Mouse (Mus musculus): ENCODE measurements around the gene Tbc1d30. TPM values are rescaled to one million over a fixed set of nuclear protein-coding genes. Genes with fewer than 3 reads are reported as not detected.

The Tbc1d30 gene
- polyA plus RNA-seq, 1 experiment, result not detected

DNA sequence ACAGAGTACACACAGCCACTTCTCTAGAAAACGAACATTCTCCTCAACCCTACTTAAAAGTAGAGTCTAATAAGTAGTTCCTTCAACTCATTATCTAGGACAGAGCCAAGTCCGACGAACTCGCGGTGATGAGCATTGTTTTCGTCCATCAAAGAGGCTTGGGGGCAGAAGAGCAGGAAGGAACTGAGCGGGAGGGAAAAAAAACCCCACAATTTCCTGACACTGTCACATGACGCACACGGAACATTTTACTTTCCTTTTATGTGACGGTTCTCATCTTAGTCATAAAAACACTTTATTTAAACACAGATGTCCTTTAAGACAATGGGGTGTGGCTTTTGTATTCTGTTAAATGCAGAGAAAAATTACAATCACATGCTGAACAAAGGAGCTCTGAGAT lies 34.7 kb downstream of the Tbc1d30 start:
- Histone ChIP-seq H3K4me1 (peaks cover 19% of the 10 kb centered on the region), H3K27me3 (replicated peaks) (peaks cover 47% of the 10 kb centered on the region), H3K9me3 (peaks cover 35% of the 10 kb centered on the region), H3K4me3 (replicated peaks) (no peak overlapping the region), H3K36me3 (replicated peaks; ENCODE audit: low read length) (no peaks in the 10 kb centered on the region)
- TF ChIP-seq FLI1 (IDR thresholded peaks at IDR 0.05; ENCODE audit: low read length) (no peak), GATA1 (IDR thresholded peaks at IDR 0.05; ENCODE audit: borderline replicate concordance, low read length) (no peak)

- TF ChIP-seq GATA1 (IDR thresholded peaks at IDR 0.05; ENCODE audit: borderline replicate concordance, low read length) (no peak), FLI1 (IDR thresholded peaks at IDR 0.05; ENCODE audit: low read length) (no peak)
- peaks cover 55% of the 10 kb centered on the region for H3K27me3 ChIP-seq (replicated peaks)
Observed at GRCm38 (mm10) chr10:121315321-121316283, 35.5 kb downstream of the Tbc1d30 start.

GRCm38 (mm10) chr10:121314186-121314585 lies 36.9 kb downstream of the Tbc1d30 start:
- Histone ChIP-seq H3K4me1 (peaks cover 34% of the 10 kb centered on the region), H3K36me3 (replicated peaks; ENCODE audit: low read length) (no peaks in the 10 kb centered on the region), H3K4me3 (replicated peaks) (no peak overlapping the region), H3K27me3 (replicated peaks) (peaks cover 69% of the 10 kb centered on the region), H3K9me3 (peaks cover 20% of the 10 kb centered on the region)
- TF ChIP-seq GATA1 (IDR thresholded peaks at IDR 0.05; ENCODE audit: borderline replicate concordance, low read length), result no peak
- no peak for TF ChIP-seq FLI1 (IDR thresholded peaks at IDR 0.05; ENCODE audit: low read length)

More at GRCm38 (mm10) chr10:121315321-121316283, 35.5 kb downstream of the Tbc1d30 start:
- Histone ChIP-seq H3K9me3 (peaks cover 34% of the 10 kb centered on the region), H3K36me3 (replicated peaks; ENCODE audit: low read length) (no peaks in the 10 kb centered on the region), H3K4me3 (replicated peaks) (peak overlapping the region; percentile 74), H3K4me1 (peaks cover 26% of the 10 kb centered on the region)

DNA sequence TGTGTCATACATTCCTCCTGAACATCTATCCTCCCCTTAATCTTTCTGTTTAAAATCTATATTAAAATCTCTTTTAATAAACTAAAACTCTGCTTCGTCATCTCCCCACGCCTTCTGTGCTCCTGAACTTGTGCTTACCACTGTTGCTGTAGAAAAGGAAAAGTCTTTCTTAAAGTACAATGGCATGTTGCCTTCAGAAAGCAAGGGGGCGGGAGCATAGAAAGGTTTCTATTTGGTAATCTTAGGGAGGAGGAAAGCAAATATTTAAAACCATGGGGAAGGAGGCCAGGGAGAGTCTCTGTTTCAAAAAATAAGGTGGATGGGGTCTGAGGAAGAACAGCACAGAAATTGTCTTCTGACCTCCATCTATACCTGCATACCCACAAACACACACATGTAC lies 38.0 kb downstream of the Tbc1d30 start:
- H3K36me3 ChIP-seq (replicated peaks; ENCODE audit: low read length), result no peaks in the 10 kb centered on the region
- no peak overlapping the region for H3K4me3 ChIP-seq (replicated peaks)
- peaks cover 76% of the 10 kb centered on the region for H3K27me3 ChIP-seq (replicated peaks)
- H3K9me3 ChIP-seq, result peaks cover 18% of the 10 kb centered on the region
- no peak for TF ChIP-seq GATA1 (IDR thresholded peaks at IDR 0.05; ENCODE audit: borderline replicate concordance, low read length)
- no peak for TF ChIP-seq FLI1 (IDR thresholded peaks at IDR 0.05; ENCODE audit: low read length)
- peaks cover 34% of the 10 kb centered on the region for H3K4me1 ChIP-seq

- no peaks in the 10 kb centered on the region for H3K36me3 ChIP-seq (replicated peaks; ENCODE audit: low read length)
- peak overlapping the region; percentile 87 for H3K4me3 ChIP-seq (replicated peaks)
- H3K4me1 ChIP-seq, result peaks cover 27% of the 10 kb centered on the region
- peaks cover 10% of the 10 kb centered on the region; the same call in 1 of the 2 replicates for H3K9me3 ChIP-seq
- peaks cover 84% of the 10 kb centered on the region for H3K27me3 ChIP-seq (replicated peaks)
- TF ChIP-seq FLI1 (IDR thresholded peaks at IDR 0.05; ENCODE audit: low read length), result no peak
- TF ChIP-seq GATA1 (IDR thresholded peaks at IDR 0.05; ENCODE audit: borderline replicate concordance, low read length), result no peak
Observed at GRCm38 (mm10) chr10:121310511-121311221, 40.4 kb downstream of the Tbc1d30 start.

DNA sequence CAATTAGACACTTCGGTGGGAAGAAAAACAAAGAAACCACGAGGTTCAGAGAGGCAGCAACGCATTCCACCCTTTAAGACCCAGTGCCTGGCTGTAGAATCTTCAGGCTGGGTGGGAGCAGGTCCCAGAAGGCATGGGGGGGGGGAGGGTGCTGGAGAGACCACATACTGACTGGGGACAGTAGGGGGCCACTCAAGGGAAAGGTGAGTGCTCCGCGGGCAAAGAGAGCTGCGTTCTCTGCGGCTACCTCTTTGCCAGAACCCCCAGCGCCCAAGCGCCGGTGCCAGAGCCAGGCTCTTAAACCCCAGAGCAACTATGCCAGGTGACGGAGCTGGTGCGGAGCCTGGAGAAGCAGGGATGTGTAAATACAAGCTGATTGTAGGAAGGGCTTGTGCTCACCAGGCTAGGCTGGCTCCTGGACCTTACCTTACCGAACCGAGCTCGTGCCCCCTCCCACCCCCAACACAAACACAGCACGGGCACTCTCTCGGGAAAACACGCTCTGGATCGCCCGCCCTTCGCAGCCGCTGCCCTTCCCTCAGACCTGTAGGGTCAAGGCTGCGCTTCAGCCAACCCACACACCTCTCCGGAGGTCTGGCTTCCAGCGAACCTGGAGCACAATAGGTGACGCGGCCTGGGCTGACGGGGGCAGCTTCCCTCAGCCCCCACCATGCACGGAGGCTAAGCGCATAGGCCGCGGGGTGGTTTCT lies 41.1 kb downstream of the Tbc1d30 start:
- Histone ChIP-seq H3K4me1 (peaks cover 23% of the 10 kb centered on the region), H3K27me3 (replicated peaks) (peaks cover 81% of the 10 kb centered on the region), H3K4me3 (replicated peaks) (peak overlapping the region; percentile 87), H3K9me3 (peaks cover 10% of the 10 kb centered on the region; the same call in 1 of the 2 replicates), H3K36me3 (replicated peaks; ENCODE audit: low read length) (no peaks in the 10 kb centered on the region)
- no peak for TF ChIP-seq FLI1 (IDR thresholded peaks at IDR 0.05; ENCODE audit: low read length)
- no peak for TF ChIP-seq GATA1 (IDR thresholded peaks at IDR 0.05; ENCODE audit: borderline replicate concordance, low read length)

- no peak for TF ChIP-seq GATA1 (IDR thresholded peaks at IDR 0.05; ENCODE audit: borderline replicate concordance, low read length)
- TF ChIP-seq FLI1 (IDR thresholded peaks at IDR 0.05; ENCODE audit: low read length), result no peak
Observed at GRCm38 (mm10) chr10:121309123-121309655, 41.9 kb downstream of the Tbc1d30 start.

DNA sequence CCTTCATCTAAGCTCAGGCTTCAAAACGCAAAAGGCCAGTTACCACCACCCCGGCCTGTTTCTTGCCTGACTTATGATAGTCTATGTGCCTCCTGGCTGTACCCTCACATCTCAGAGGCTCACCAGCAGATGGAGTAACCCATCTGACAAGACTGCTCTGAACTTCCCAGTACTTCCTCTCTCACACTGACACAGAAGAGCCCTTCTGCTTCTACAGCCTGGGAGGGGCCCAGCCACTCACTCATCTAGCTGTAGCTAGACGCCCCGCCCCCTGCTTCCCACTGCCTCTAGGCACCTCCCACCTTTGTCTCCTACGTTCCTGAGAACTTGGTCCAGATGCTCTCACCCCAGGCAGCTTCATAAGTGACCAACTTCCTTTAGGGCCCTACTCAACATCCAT lies 45.6 kb downstream of the Tbc1d30 start:
- Histone ChIP-seq H3K36me3 (replicated peaks; ENCODE audit: low read length) (no peaks in the 10 kb centered on the region), H3K9me3 (0 out of 2 replicates have a peak, but pooled peaks cover 3% of the 10 kb centered on the region), H3K4me1 (peaks cover 10% of the 10 kb centered on the region), H3K4me3 (replicated peaks) (no peak overlapping the region), H3K27me3 (replicated peaks) (peaks cover 48% of the 10 kb centered on the region)
- no peak for TF ChIP-seq GATA1 (IDR thresholded peaks at IDR 0.05; ENCODE audit: borderline replicate concordance, low read length)
- no peak for TF ChIP-seq FLI1 (IDR thresholded peaks at IDR 0.05; ENCODE audit: low read length)

More at GRCm38 (mm10) chr10:121309123-121309655, 41.9 kb downstream of the Tbc1d30 start:
- Histone ChIP-seq H3K36me3 (replicated peaks; ENCODE audit: low read length) (no peaks in the 10 kb centered on the region), H3K27me3 (replicated peaks) (peaks cover 75% of the 10 kb centered on the region), H3K4me1 (peaks cover 19% of the 10 kb centered on the region), H3K9me3 (peaks cover 10% of the 10 kb centered on the region; the same call in 1 of the 2 replicates), H3K4me3 (replicated peaks) (no peak overlapping the region)

DNA sequence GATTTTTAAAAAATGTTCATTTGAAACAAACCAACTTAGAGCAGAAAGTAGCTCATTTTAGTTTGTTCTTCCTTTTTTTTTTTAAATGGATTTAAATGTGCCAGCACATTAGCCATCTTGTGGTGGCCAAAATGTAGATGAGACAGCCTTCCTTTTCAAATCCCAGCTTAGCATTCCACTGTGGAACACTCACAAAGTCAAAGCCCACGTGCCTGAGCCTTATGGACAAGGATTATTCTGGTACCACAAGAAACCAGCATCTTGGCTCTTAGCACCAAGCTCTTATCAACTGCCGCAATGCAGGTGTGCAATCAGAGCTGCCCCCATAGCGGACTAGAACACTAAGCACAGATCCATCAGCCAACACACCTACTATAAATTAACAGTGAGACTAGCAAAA lies 47.5 kb downstream of the Tbc1d30 start:
- Histone ChIP-seq H3K9me3 (no peaks in the 10 kb centered on the region), H3K4me3 (replicated peaks) (no peak overlapping the region), H3K36me3 (replicated peaks; ENCODE audit: low read length) (no peaks in the 10 kb centered on the region), H3K27me3 (replicated peaks) (peaks cover 32% of the 10 kb centered on the region), H3K4me1 (0 out of 2 replicates have a peak, but pooled peaks cover 3% of the 10 kb centered on the region)
- TF ChIP-seq FLI1 (IDR thresholded peaks at IDR 0.05; ENCODE audit: low read length), result no peak
- TF ChIP-seq GATA1 (IDR thresholded peaks at IDR 0.05; ENCODE audit: borderline replicate concordance, low read length), result no peak
